Mouse (Mus musculus): ENCODE results near the gene Eftud2.

GRCm38 (mm10) chr11:102803453-102803852, 77.3 kb downstream of the Eftud2 start:
- TF ChIP-seq CTCF (IDR thresholded peaks at IDR 0.05; ENCODE audit: low read depth) (no peak), EP300 (IDR thresholded peaks at IDR 0.05; ENCODE audit: low read depth) (no peak)

Measured in heart, postnatal 0 days (tissue).